Mouse (Mus musculus) lung, postnatal 0 days (tissue): ENCODE measurements around the gene Ankfn1. TPM values are rescaled to one million over a fixed set of nuclear protein-coding genes. Genes with fewer than 3 reads are reported as not detected.

Experiments used
- ATAC-seq: fragments of 200-750 bp; cut with Nextera tagmentation; 2 replicates; pipeline ENCODE4 v1.8.0; 2017; ENCODE audit warnings: moderate library complexity
- DNase-seq: peaks from one replicate; pipeline ENCODE4 v3.0.0-alpha.2; 2016; ENCODE audit warnings: low spot score
- H3K27ac ChIP-seq: fragments of 300-500 bp; sonication (generic); 2 replicates; pipeline ENCODE4 v1.5.1; 2014; ENCODE audit warnings: antibody characterized with exemption, mild to moderate bottlenecking, low read length, mixed read lengths
- H3K27me3 ChIP-seq: fragments of 300-500 bp; sonication (generic); replicated peaks from 2 replicates; pipeline ENCODE4 v1.6.1; 2014; ENCODE audit warnings: low read length, mixed read lengths; ENCODE audit not compliant: insufficient read depth
- H3K36me3 ChIP-seq: fragments of 300-500 bp; sonication (generic); 2 replicates; pipeline ENCODE4 v1.6.1; 2014; ENCODE audit warnings: low read length, mixed read lengths; ENCODE audit not compliant: insufficient read depth
- H3K4me1 ChIP-seq: fragments of 300-500 bp; sonication (generic); 2 replicates; pipeline ENCODE4 v1.6.1; 2014; ENCODE audit warnings: antibody characterized with exemption, low read depth, low read length, mixed read lengths; ENCODE audit not compliant: insufficient read depth
- H3K4me2 ChIP-seq: fragments of 300-500 bp; sonication (generic); replicated peaks from 2 replicates; pipeline ENCODE4 v1.6.1; 2014; ENCODE audit warnings: low read depth, mild to moderate bottlenecking, low read length, moderate library complexity, mixed read lengths
- H3K4me3 ChIP-seq: fragments of 300-500 bp; sonication (generic); 2 replicates; pipeline ENCODE4 v1.5.1; 2014; ENCODE audit warnings: low read depth, low read length
- H3K9ac ChIP-seq: fragments of 300-500 bp; sonication (generic); replicated peaks from 2 replicates; pipeline ENCODE4 v1.6.1; 2014; ENCODE audit warnings: low read depth, mild to moderate bottlenecking
- H3K9me3 ChIP-seq: fragments of 300-500 bp; sonication (generic); 2 replicates; pipeline ENCODE4 v1.6.1; 2016; ENCODE audit warnings: low read length, mixed read lengths
- CTCF ChIP-seq: IDR thresholded peaks from 2 replicates; pipeline ENCODE4 v1.5.1; 2016; ENCODE audit warnings: antibody characterized with exemption, mild to moderate bottlenecking
- EP300 ChIP-seq: IDR thresholded peaks from 2 replicates; pipeline ENCODE4 v1.6.1; 2016; ENCODE audit warnings: antibody characterized with exemption, mild to moderate bottlenecking, control low read depth
- WGBS: fragments of 180-500 bp; shearing (Covaris S2); extraction: QIAGEN DNeasy Blood & Tissue Kit; methylation state at CpG from one replicate; pipeline ENCODE4 v1.1.7; 2014; 5-methylcytosine and 5-hydroxymethylcytosine counted together
- polyA plus RNA-seq: library from polyadenylated mRNA; unstranded; fragments of >200 nt; fragmentation: Nextera tagmentation; extraction: Ambion mirVana; gene quantifications from 2 replicates; pipeline ENCODE4 v1.2.1, GENCODE M21; 2015

Ankfn1 gene
- polyA plus RNA-seq, 1 experiment from 2014 or later: 0.85 TPM

DNA sequence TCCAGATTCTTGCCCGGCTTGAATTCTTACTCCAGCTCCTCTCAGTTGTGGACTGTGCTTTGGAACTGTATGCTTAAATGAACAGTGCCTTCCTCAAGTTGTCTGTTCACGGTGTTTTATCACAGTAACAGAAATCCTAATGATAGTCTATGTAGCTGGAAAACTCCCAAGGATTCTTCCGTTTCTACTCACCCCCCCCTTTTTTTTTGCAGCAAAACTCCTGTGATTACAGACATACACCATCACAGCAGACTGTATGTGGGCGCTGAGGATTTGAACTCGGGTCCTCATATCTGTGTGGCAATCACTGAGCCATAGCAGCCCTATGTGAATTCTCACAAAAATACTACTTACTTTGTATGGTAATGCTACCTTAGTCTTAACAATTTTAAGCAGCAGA is 26.5 kb upstream of the Ankfn1 start:
- DNase-seq (no peak), ATAC-seq (no peak)
- WGBS: 63% methylated on average over 5 of the region's 5 CpGs
- Histone ChIP-seq H3K27ac (no peak overlapping the region), H3K36me3 (no peaks in the 10 kb centered on the region), H3K9ac (no peak overlapping the region), H3K27me3 (no peaks in the 10 kb centered on the region), H3K4me3 (no peak overlapping the region), H3K4me2 (no peak overlapping the region), H3K9me3 (no peaks in the 10 kb centered on the region), H3K4me1 (no peaks in the 10 kb centered on the region)
- TF ChIP-seq EP300 (no peak), CTCF (no peak)

DNA sequence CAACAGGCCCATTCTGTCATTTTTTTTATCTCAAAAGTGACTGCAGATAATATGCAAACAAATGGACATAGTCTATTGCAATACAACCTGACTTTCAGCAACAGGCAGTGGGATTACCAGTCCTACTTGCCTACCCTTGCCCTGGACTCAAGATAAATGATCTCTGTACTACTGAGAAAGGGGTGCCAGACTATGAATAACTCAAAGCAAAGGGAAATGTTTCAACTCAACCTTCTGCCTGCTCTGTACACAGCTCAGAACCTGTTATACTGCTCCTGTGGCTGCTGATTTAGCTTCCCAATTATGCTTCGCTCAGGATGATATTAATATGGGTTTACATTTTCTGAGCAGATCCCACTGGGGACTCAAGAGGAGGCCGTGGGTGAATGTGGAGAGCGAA is 15.3 kb upstream of the Ankfn1 start:
- no peak overlapping the region for H3K4me2 ChIP-seq
- no peaks in the 10 kb centered on the region for H3K27me3 ChIP-seq
- H3K4me3 ChIP-seq: no peak overlapping the region
- WGBS: 77% methylated on average over 3 of the region's 3 CpGs
- no peak overlapping the region for H3K9ac ChIP-seq
- DNase-seq (no peak), ATAC-seq (no peak)
- no peak for TF ChIP-seq EP300
- no peak for TF ChIP-seq CTCF
- no peak overlapping the region for H3K27ac ChIP-seq
- H3K4me1 ChIP-seq: no peaks in the 10 kb centered on the region
- no peaks in the 10 kb centered on the region for H3K36me3 ChIP-seq
- H3K9me3 ChIP-seq: no peaks in the 10 kb centered on the region

DNA sequence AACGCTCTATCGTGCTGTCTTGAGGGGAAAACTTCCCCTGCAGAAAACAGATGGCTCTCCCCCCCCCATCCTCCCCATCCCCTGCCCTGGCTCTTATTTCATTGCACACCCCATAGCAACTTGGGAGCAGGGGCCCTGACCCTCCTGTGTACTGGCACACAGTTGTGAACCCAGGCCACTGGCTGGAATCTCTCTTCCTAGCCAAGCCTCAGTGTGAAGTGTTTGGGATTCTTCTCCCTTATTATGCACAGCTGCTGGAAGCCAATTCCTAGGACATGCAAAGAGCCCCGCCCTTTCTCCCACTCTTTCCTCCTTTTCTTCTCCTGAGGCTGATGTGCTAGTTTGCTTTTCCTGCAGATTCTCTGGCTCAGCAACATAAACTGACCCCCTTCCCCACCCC is 1.4 kb downstream of the Ankfn1 start:
- Histone ChIP-seq H3K4me3 (no peak overlapping the region), H3K4me2 (no peak overlapping the region), H3K4me1 (no peaks in the 10 kb centered on the region), H3K9ac (no peak overlapping the region), H3K27me3 (no peaks in the 10 kb centered on the region), H3K9me3 (no peaks in the 10 kb centered on the region), H3K36me3 (no peaks in the 10 kb centered on the region), H3K27ac (no peak overlapping the region)
- DNase-seq (no peak), ATAC-seq (no peak)
- no peak for TF ChIP-seq EP300
- TF ChIP-seq CTCF: no peak
- 59% methylated on average over 3 of the region's 3 CpGs for WGBS

DNA sequence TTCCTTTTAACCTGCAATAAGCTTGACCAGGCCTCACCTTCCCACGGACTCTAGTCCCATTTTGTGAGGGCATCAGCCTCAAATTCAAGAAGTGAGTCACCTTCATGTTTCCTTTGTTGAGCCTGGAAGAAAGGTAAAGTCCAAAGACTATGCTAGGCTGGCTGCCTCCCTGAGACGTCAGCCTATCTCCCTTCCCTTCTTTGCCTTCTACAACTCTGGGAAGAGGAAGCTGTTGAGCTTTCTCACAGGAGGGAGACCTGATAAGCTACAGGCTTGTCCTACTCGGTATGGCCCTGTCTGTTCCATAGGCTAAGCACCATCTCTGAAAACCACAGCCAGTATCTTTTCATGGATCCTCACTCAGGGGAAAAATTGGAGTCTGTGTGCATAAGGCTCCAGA is 2.5 kb downstream of the Ankfn1 start:
- no peaks in the 10 kb centered on the region for H3K27me3 ChIP-seq
- H3K4me2 ChIP-seq: no peak overlapping the region
- no peaks in the 10 kb centered on the region for H3K36me3 ChIP-seq
- H3K4me1 ChIP-seq: no peaks in the 10 kb centered on the region
- WGBS: 63% methylated on average over 3 of the region's 3 CpGs
- H3K9ac ChIP-seq: no peak overlapping the region
- no peak overlapping the region for H3K27ac ChIP-seq
- DNase-seq: no peak
- no peak for TF ChIP-seq EP300
- no peak for TF ChIP-seq CTCF
- no peak overlapping the region for H3K4me3 ChIP-seq
- H3K9me3 ChIP-seq: no peaks in the 10 kb centered on the region
- ATAC-seq: no peak

DNA sequence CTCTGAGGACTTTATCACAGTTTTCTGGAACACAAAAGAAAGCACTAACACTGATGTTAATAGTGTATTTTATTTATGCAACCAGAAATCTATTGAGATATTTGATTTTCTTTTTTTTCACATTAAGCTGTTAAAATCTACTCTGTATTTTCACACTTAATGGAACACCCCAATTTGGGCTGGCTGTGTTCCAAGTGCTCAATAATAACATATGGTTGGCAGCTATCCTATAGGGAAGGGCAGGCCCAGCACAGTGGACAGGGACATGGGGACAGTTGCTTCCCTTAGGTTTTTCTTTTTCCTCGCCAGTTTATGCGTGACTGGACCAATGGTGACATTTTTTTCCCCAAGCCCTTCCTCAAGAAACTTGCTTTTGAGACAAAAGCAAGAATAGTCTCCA is 4.5 kb downstream of the Ankfn1 start:
- DNase-seq: no peak
- no peak for ATAC-seq
- TF ChIP-seq CTCF: no peak
- TF ChIP-seq EP300: no peak
- Histone ChIP-seq H3K4me1 (no peaks in the 10 kb centered on the region), H3K4me2 (no peak overlapping the region), H3K27ac (no peak overlapping the region), H3K27me3 (no peaks in the 10 kb centered on the region), H3K36me3 (no peaks in the 10 kb centered on the region), H3K9me3 (no peaks in the 10 kb centered on the region), H3K9ac (no peak overlapping the region), H3K4me3 (no peak overlapping the region)
- 69% methylated on average over 2 of the region's 2 CpGs for WGBS

DNA sequence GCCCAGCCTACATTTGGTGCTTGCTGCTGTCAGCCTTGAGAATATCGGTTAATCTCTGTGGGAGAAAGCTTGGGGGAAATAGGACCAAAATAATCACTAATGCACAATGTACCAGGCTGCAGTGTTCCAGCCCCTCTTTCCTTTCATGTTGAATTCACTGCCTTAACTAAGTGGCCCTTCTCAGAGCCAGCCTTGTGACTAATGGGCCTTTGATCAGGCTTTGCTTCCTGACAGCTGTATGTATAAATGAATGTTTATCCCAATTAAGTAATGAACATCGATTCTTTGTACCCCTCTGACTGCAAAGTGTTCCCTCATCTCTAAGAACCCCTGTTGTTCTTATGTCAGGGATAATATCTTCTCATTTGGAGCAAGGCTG is 11.7 kb downstream of the Ankfn1 start:
- Histone ChIP-seq H3K36me3 (no peaks in the 10 kb centered on the region), H3K9me3 (no peaks in the 10 kb centered on the region), H3K9ac (no peak overlapping the region), H3K4me1 (no peaks in the 10 kb centered on the region), H3K27me3 (no peaks in the 10 kb centered on the region), H3K27ac (no peak overlapping the region), H3K4me2 (no peak overlapping the region), H3K4me3 (no peak overlapping the region)
- WGBS: 82% methylated on average over 2 of the region's 2 CpGs
- DNase-seq (no peak), ATAC-seq (no peak)
- TF ChIP-seq CTCF (no peak), EP300 (no peak)

DNA sequence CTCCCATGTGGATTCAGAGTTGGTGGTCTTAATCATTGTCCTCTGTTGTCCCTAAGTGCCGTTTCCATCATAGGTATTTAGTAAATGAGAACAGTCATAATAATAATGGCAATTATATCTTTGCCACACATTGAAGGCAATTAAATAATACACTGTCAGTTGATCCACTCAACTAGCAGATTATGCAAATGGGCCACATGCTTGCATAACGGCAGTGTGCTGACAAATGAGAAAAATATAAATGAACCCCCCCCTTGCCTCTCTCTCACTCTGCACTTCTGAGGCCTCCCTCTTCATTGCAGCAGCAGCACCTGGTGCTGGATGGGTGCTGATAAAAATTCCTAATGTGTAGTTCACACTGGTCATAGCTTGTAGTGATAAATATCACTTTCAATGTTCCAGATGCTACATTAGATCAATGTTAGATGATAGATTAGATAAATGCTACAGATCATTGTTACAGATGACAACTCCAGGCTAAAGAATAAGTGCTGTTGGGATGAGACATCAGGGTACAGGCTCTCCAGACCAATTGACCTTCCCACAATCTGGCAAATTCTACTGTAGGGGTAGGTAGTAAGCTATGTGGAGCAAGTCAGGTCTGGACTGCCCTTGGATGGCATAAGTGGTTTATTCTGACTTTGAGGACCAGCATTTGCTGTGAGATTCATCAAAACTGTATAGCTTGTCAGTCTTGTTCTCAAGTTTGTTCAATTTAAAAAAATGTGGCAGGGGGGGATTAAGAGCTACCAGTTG is 12.3 kb downstream of the Ankfn1 start:
- 79% methylated on average over 2 of the region's 2 CpGs for WGBS
- no peaks in the 10 kb centered on the region for H3K9me3 ChIP-seq
- no peak for ATAC-seq
- H3K27ac ChIP-seq: no peak overlapping the region
- DNase-seq: no peak
- H3K9ac ChIP-seq: no peak overlapping the region
- TF ChIP-seq CTCF: no peak
- no peaks in the 10 kb centered on the region for H3K36me3 ChIP-seq
- H3K27me3 ChIP-seq: no peaks in the 10 kb centered on the region
- H3K4me1 ChIP-seq: no peaks in the 10 kb centered on the region
- H3K4me3 ChIP-seq: no peak overlapping the region
- no peak overlapping the region for H3K4me2 ChIP-seq
